Mouse (Mus musculus) right cerebral cortex, postnatal 4 days (tissue): ENCODE results near the gene Svs4.
"Not testable (repeated sequence)": the region's sequence is repeated elsewhere in the genome, so short reads cannot be mapped to it uniquely, and the experiment has no call there.

Experiments
- DNase-seq: peaks from one replicate; pipeline ENCODE4 v3.0.0-alpha.2; 2022

Svs4 gene

GRCm38 (mm10) chr2:164278359-164278758, at the start of gene Svs4:
Gene Svs4, minus strand, starts transcription at chr2:164278459.
- DNase-seq = no peak

- DNase-seq = no peak
These were observed 42.7 kb upstream of the Svs4 start for GRCm38 (mm10) chr2:164320983-164321382.

GRCm38 (mm10) chr2:164316451-164316850, 38.2 kb upstream of the Svs4 start, which contains the start of gene Svs6:
Gene Svs6, plus strand, starts transcription at chr2:164316751.
- DNase-seq = not testable (repeated sequence)

GRCm38 (mm10) chr2:164315460-164315859, 37.2 kb upstream of the Svs4 start:
- DNase-seq = not testable (repeated sequence)

- no peak for DNase-seq
These were observed 34.3 kb upstream of the Svs4 start for GRCm38 (mm10) chr2:164312599-164312998.

- not testable (repeated sequence) for DNase-seq
These were observed 10.7 kb upstream of the Svs4 start, which contains the start of gene Svs3a for GRCm38 (mm10) chr2:164288968-164289367. Gene Svs3a, plus strand, starts transcription at chr2:164289268.

- DNase-seq = not testable (repeated sequence)
These were observed 21.7 kb downstream of the Svs4 start, which contains the start of gene Svs3b for GRCm38 (mm10) chr2:164256540-164256939. Gene Svs3b, minus strand, starts transcription at chr2:164256640.

GRCm38 (mm10) chr2:164238366-164238765, 39.9 kb downstream of the Svs4 start, which contains the start of gene Svs2:
Gene Svs2, minus strand, starts transcription at chr2:164238466.
- DNase-seq = no peak

- no peak for DNase-seq
These were observed 45.6 kb downstream of the Svs4 start for GRCm38 (mm10) chr2:164232671-164233070.

- DNase-seq = no peak
These were observed 49.7 kb downstream of the Svs4 start for GRCm38 (mm10) chr2:164228361-164229070.
